Mouse (Mus musculus) G1E (cell line): ENCODE measurements around the gene Klk14. TPM values are rescaled to one million over a fixed set of nuclear protein-coding genes. Genes with fewer than 3 reads are reported as not detected.
"Not testable (repeated sequence)": the region's sequence is repeated elsewhere in the genome, so short reads cannot be mapped to it uniquely, and the experiment has no call there.

Experiments used
- ATAC-seq: 2 replicates; pipeline ENCODE4 v1.8.0; 2016; ENCODE audit warnings: mild to moderate bottlenecking; ENCODE audit not compliant: insufficient number of reproducible peaks, poor library complexity, low FRiP score, severe bottlenecking; ENCODE audit errors: extremely low read depth
- DNase-seq: peaks from one replicate; pipeline ENCODE4 v3.0.0; 2012; ENCODE audit warnings: low spot score
- H3K27me3 ChIP-seq: 2 replicates; pipeline ENCODE4 v1.6.1; 2012; ENCODE audit warnings: mild to moderate bottlenecking, low read length, inconsistent platforms; ENCODE audit not compliant: insufficient read depth
- H3K36me3 ChIP-seq: replicated peaks from 2 replicates; pipeline ENCODE3; 2012; ENCODE audit warnings: mild to moderate bottlenecking, inconsistent platforms
- H3K4me1 ChIP-seq: 2 replicates; pipeline ENCODE4 v1.6.1; 2012; ENCODE audit warnings: low read depth, low read length, inconsistent platforms, mixed read lengths; ENCODE audit not compliant: insufficient read depth
- H3K4me3 ChIP-seq: 2 replicates; pipeline ENCODE4 v1.5.1; 2012; ENCODE audit warnings: low read depth, mild to moderate bottlenecking, inconsistent platforms, low read length, moderate library complexity, mixed read lengths
- H3K9me3 ChIP-seq: replicated peaks from 2 replicates; pipeline ENCODE4 v1.6.1; 2012; ENCODE audit warnings: inconsistent platforms
- CTCF ChIP-seq: IDR thresholded peaks from 2 replicates; pipeline ENCODE4 v1.5.1; 2012; ENCODE audit warnings: low read depth, low read length, inconsistent platforms, mixed read lengths
- GATA1 ChIP-seq: IDR thresholded peaks from 2 replicates; pipeline ENCODE4 v1.6.1; 2012; ENCODE audit warnings: borderline replicate concordance, low read length, inconsistent platforms, mixed read lengths
- GATA2 ChIP-seq: IDR thresholded peaks from 2 replicates; pipeline ENCODE4 v1.6.1; 2012; ENCODE audit warnings: low read depth, low read length, inconsistent platforms, borderline replicate concordance
- POLR2AphosphoS5 ChIP-seq: IDR thresholded peaks from 2 replicates; pipeline ENCODE4 v1.6.1; 2012; ENCODE audit warnings: low read depth, low read length, inconsistent platforms; ENCODE audit not compliant: insufficient replicate concordance
- TAL1 ChIP-seq: conservative IDR thresholded peaks from 2 replicates; pipeline ENCODE4 v1.6.1; 2012; ENCODE audit warnings: low read depth, low read length, inconsistent platforms, mixed read lengths
- polyA plus RNA-seq: library from polyadenylated mRNA; stranded (reverse); fragments of >175 nt; gene quantifications from 2 replicates; pipeline ENCODE4 v1.2.3, GENCODE M21; 2012
- total RNA-seq, 2 experiments: library from RNA; stranded (forward) in 1 of 2; stranded (reverse) in 1 of 2; fragments of 200-1000 nt in 1 of 2; fragments of >200 nt in 1 of 2; fragmentation: Nextera tagmentation in 1 of 2; gene quantifications; 2 replicates each; pipeline ENCODE4 v1.2.3; 2014 to 2017

Klk14 gene
- total and polyA plus RNA-seq, 3 experiments, result not detected

DNA sequence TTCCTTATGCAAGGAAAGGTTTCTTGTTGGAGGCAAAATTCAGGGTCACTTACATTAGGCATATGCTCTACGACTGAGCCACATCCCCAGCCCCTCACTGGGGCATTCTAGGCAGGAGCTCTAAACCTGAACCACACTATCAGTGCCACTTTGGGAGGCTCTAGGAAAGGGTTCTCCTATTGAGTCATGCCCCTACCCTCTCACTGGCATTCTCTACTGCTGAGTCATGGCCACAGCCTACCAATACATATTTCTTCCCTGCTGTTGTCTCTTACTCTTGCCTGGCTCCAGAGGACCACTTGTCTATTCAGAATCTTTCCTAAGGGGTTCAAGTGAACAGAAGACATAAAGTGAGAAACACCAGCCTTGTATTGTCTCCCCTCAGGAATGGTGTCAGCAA lies 27.4 kb upstream of the Klk14 start:
- DNase-seq (no peak), ATAC-seq (no peak)
- H3K27me3 ChIP-seq, result peaks cover 15% of the 10 kb centered on the region
- H3K36me3 ChIP-seq, result no peaks in the 10 kb centered on the region
- H3K4me1 ChIP-seq, result no peaks in the 10 kb centered on the region
- H3K4me3 ChIP-seq, result no peak overlapping the region
- H3K9me3 ChIP-seq, result no peaks in the 10 kb centered on the region
- TF ChIP-seq POLR2AphosphoS5 (no peak), GATA2 (no peak), GATA1 (no peak), TAL1 (no peak), CTCF (no peak)

DNA sequence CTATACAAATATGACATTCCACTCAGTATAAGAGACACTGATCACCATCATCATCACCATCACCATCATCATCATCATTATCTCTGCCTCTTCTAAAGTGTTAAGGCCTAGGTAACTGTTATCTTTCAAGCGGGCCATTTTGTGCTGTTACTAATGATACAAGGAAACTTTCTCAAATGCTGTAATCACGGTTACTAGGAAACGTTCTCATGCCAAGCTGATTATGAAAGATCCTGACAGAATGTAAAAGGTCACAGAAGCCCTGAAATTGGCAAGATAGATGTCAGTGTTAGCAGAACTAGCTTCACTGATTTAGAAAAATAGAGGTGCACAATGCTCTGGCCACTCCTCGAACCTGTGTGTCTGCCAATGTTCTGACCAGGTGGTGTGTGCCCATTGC lies 23.0 kb upstream of the Klk14 start:
- not testable (repeated sequence) for H3K9me3 ChIP-seq, H3K4me1 ChIP-seq, H3K4me3 ChIP-seq, H3K36me3 ChIP-seq, DNase-seq, ATAC-seq, H3K27me3 ChIP-seq

DNA sequence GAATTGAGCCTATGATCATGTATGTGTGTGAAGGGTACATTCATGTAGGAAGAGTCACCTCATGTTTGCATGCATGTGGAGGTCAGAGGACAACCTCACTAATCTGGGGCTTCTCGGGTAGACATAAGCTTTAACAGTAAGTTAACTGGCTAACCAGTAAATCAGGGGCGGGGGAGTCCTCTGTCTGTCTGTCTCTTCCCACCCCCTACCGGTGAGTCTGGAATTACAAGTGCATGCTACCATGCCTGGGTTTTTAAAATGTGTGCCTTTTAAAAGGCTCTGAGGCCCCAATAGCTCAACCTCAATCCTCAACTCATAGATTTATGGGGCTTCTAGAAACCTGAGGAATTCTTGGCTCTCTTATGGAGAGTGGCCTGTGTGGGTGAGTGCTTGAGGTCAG lies 21.6 kb upstream of the Klk14 start:
- no peak for DNase-seq
- H3K9me3 ChIP-seq, result no peaks in the 10 kb centered on the region
- peaks cover 6% of the 10 kb centered on the region for H3K36me3 ChIP-seq
- peaks cover 3% of the 10 kb centered on the region; the same call in 1 of the 2 replicates for H3K27me3 ChIP-seq
- H3K4me1 ChIP-seq, result peaks cover 19% of the 10 kb centered on the region
- ATAC-seq, result no peak
- no peak for TF ChIP-seq GATA1
- TF ChIP-seq TAL1, result no peak
- TF ChIP-seq GATA2, result no peak
- TF ChIP-seq CTCF, result no peak
- TF ChIP-seq POLR2AphosphoS5, result no peak
- no peak overlapping the region for H3K4me3 ChIP-seq

DNA sequence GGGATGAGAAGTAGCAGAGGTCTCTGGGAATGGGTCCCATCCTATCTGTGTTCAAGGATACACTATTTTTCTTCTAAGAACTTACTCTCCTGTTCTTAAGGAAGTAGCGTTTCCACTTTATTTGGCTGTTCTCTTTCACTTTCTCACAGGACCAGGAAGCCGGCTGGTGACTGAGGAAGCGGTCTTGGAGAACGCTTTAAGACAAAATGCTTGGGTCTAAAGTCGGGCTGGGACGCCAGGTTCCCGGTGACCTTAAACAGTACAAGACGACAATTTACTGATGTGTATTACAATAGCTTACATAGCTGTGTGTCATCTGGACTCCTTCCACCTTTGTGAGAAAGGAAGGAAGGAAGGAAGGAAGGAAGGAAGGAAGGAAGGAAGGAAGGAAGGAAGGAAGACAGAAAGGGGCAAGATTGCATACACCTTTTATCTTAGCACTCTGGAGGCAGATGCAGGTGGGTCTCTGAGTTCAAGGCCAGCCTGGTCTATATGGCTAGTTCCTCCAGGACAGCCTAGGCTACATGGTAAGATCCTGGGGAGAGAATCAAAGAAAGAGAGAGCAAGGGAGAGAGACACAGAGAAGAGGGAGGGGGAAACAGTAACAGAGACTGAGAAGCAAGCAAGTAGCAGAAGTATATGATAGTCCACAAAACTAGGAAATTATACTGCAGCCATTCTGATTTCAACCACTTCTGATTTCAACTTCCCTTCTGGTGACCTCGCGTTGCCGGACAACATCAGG lies 19.0 kb upstream of the Klk14 start:
- 0 out of 2 replicates have a peak, but pooled peaks cover under 1% of the 10 kb centered on the region for H3K9me3 ChIP-seq
- ATAC-seq (no peak; the same call in 1 of the 2 replicates), DNase-seq (no peak)
- H3K27me3 ChIP-seq, result peaks cover 3% of the 10 kb centered on the region; the same call in 1 of the 2 replicates
- H3K4me3 ChIP-seq, result peak overlapping the region; percentile 75
- H3K4me1 ChIP-seq, result peaks cover 27% of the 10 kb centered on the region
- no peak for TF ChIP-seq GATA1
- TF ChIP-seq GATA2, result no peak
- no peak for TF ChIP-seq POLR2AphosphoS5
- no peak for TF ChIP-seq CTCF
- TF ChIP-seq TAL1, result no peak
- H3K36me3 ChIP-seq, result peaks cover 31% of the 10 kb centered on the region

DNA sequence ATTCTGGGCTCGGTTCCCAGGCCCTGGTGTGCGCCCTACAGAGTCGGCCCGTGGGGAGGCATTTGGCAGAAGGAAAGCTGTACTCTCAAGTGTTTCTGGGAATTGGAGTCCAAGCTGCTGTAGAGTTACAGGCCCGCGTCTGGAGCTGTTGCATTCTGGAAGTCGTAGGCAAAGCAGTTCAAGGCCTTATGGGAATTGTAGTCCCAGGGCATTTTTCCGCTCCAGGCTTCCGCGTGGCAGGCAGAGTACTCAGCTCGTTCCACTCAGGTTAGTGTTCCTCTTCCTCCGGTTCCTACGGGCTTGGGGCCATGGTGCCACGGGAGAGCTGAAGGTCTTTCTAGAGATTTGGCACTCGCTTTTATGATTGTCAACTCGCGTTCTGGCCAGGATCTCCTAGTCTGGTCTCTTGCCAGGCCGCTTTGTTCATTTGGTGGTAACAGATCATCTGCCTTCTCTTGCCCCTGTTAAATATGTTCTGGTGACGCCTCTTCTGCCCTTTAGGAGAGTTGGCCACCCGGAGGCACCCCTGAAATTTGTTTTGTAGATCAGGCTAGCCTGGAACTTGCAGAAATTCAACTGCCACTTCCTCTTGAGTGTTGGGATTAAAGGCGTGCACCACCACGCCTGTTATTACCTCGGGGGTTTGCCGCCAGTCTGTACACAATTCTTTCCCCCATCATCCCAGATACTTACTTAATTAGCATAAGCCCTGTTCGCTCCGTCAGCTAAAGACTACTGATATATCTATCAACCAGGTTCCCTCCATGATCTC lies 18.2 kb upstream of the Klk14 start, which contains the start of gene Ctu1:
Gene Ctu1 (plus strand): TSS at position 208 of the 772 bp plus-strand sequence.
- Histone ChIP-seq H3K27me3 (no peaks in the 10 kb centered on the region), H3K9me3 (0 out of 2 replicates have a peak, but pooled peaks cover 5% of the 10 kb centered on the region), H3K36me3 (peaks cover 39% of the 10 kb centered on the region), H3K4me1 (peaks cover 27% of the 10 kb centered on the region), H3K4me3 (peak within 1 kb of the TSS; percentile 75)
- TF ChIP-seq GATA1 (no peak), TAL1 (no peak), POLR2AphosphoS5 (no peak), GATA2 (no peak), CTCF (no peak)
- peak; percentile 81 for DNase-seq
- ATAC-seq, result peak; percentile 99

DNA sequence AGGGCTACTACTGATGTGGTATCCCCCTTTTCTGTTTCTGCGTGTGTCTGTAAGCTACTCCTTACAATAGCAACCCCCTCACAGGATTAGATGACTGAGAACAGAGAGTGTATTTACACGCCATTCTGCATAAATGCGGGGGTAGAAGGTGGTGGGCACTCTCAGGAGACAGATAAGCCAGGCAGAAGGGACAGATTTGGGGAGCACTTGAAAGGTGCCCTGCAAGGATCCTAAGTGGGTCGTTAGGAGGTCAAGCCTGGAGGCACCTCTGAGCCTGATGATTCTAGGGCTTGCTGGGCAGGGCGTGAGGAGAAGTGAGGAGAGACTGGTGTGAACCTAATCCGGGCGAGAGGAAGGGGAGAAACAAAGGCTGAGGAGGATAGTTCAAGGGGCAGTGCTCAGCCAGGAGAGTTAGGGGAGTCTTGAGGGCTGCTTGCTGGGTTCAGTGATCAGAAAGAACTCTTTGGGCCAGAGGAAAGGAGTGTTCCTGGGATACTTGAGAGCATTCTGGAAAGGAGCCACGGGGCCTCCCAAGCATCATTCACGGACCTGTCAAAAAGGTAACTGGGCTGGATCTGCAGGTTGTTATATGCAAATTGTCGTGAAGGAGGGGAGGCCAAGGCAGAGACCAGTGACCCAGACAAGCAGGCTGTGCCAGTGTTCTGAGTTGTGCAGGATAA lies 17.5 kb upstream of the Klk14 start:
- H3K4me3 ChIP-seq, result peak overlapping the region; percentile 75
- H3K36me3 ChIP-seq, result peaks cover 46% of the 10 kb centered on the region
- peaks cover 27% of the 10 kb centered on the region for H3K4me1 ChIP-seq
- H3K9me3 ChIP-seq, result 0 out of 2 replicates have a peak, but pooled peaks cover 5% of the 10 kb centered on the region
- ATAC-seq (no peak), DNase-seq (no peak)
- TF ChIP-seq POLR2AphosphoS5 (no peak), GATA2 (no peak), CTCF (no peak), TAL1 (no peak), GATA1 (no peak)
- H3K27me3 ChIP-seq, result no peaks in the 10 kb centered on the region
